Mouse (Mus musculus) thymus, adult 18-20 months (tissue): Measurements from ENCODE around the gene Hist2h2aa1.
"Not testable (repeated sequence)": the region's sequence is repeated elsewhere in the genome, so short reads cannot be mapped to it uniquely, and the experiment has no call there.

Source experiments
- DNase-seq, 2 experiments: peaks; one replicate each; pipeline ENCODE4 v3.0.0; 2022; ENCODE audit warnings: mixed read lengths in 2 of 2

Gene Hist2h2aa1

DNA sequence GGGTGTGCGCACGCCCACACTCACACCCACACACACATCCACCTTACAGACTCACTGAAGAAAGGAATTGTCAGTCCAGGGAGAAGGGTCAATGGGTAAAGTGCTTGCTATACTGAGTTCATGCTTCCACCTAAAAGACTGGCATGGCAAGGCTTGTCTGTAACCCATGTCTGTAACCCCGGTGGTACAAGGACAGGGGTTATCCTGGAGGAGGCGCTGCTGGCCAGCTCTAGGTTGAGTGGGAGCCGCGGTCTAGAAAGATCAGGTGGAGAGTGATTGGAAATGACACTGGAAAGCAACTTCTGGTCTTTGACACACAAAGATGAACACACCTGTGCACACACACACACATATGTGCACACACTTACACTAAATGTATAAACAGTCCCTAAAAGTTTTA is 35.4 kb downstream of the Hist2h2aa1 start:
- DNase-seq: no peak

DNA sequence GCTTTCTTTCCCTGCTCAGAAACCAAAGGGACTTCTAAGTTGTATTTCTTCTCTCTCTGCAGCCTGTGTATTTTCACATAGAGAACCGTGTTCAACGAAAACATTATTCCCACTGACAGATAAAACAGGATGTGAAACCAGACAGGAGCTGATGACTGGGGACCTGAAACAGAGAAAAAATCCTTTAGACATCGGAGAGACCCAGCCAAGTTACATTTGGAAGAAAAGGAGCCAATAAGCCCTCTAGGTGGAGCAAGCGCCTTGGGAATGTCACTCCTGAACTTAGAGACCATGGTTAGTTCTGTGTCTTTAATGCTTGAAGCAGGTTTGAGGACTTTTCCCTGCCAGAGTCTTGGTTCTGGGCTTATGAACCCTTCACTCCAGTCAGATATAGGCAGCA is 39.2 kb downstream of the Hist2h2aa1 start:
- no peak for DNase-seq

DNA sequence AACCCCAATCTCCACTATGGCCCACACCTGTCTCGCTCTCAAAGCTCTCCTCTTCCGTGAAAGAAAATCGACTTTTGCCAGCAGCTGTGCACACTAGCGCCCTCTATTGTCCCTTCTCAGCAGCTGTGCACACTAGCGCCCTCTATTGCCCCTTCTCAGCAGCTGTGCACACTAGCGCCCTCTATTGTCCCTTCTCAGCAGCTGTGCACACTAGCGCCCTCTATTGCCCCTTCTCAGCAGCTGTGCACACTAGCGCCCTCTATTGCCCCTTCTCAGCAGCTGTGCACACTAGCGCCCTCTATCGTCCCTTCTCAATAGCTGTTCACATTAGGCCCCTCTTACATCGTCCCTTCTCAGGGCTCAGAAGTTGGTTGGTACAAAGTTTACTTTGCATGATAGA is 42.0 kb downstream of the Hist2h2aa1 start:
- DNase-seq: not testable (repeated sequence)

DNA sequence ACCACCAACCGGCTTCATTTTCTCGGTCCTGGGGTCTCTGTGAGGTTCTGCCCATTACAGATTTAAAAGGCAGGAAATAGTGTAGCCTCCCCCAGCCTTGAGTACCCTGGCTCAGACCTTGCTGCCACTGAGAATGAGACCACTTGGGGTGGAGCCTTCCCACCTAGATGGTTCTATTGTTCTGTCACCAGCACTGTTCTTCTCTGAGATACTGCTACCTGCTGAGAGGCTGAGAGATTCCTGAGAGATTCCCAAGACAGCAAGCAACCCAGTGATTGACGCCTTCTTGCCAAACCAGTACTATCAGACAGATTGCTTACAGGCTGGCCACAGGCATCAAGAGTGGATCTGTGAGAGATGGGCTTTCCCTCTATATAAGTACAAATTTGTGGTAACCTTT is 43.9 kb downstream of the Hist2h2aa1 start:
- no peak for DNase-seq

DNA sequence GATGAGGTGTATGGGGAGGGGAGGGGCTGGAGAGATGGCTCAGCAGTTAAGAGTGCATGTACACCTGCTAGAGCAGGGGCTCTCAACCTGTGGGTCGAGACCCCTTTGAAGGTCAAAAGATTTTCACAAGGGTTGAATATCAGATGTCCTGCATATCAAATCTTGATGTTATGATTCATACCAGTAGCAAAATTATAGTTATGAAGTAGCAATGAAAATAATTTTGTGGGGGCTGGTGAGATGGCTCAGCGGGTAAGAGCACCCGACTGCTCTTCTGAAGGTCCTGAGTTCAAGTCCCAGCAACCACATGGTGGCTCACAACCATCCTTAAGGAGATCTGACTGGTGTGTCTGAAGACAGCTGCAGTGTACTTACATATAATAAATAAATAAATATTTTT is 45.4 kb downstream of the Hist2h2aa1 start:
- not testable (repeated sequence) for DNase-seq

DNA sequence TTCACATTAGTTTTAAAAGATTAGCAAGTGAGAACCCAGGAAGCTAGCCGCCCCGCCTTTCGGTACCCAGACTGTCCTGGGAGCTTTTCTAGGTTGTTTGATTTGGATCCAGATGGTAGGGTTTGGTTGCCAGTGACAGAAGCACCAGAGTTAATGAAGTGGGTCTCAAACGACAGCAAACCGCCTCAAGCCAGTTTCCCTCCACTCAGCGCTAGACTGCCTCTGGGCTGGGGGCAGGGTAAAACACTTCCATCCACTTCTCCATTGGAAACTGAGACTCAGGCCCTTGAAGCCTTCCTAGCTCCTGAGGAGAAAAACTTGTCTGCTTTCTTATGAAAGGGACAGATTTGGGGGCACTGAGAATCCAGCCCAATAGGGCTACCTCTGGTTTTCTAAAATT is 47.3 kb downstream of the Hist2h2aa1 start:
- no peak for DNase-seq

DNA sequence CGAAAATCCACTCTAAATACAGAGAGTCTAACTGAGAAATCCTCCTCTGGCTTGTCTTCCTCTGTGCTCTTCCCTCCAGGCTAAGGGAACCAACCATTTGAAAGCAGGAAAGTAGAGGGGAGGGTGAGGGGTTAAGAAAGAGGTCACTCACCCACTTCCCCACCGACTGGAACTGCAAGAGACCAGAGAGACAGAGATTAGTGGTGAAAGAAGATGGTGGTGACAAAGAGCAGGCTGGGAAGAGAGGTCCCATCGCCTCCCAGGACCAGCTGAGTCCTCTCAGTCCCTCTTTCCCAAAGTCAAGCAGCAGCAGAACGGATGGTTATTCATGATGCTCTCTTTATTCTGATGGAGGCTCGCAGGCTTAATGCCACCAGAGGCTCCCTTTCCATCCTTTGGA is 48.1 kb downstream of the Hist2h2aa1 start:
- no peak for DNase-seq

DNA sequence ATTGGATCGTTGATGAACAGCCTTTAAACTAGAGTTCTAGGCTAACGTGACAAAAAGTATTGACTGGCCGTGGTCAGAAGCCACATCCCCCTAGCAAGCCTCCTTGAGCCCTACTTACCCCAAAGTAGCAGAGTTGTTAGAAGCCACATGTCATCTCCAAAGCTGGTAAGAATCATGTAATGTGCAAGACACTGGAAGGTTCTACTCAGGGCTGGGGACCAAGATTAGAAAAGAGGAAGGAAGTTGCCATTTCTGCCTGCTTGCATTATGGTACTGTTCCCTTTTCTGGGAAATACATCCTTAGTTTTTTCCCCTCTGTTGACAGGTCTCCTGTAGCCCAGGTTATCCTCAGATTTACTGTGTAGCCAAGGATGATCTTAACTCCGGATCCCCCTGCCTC is 48.5 kb downstream of the Hist2h2aa1 start, which contains the start of gene Fcgr1:
TSS of gene Fcgr1 (minus strand) at position 183 of the 400 bp plus-strand sequence.
- DNase-seq: no peak
